Mouse (Mus musculus): ENCODE measurements around the gene Ibsp.
A peak's percentile ranks its signal among the peaks of the same experiment; 100 is the strongest.

The Ibsp gene

GRCm38 (mm10) chr5:104298994-104299393, at the start of gene Ibsp:
Gene Ibsp, plus strand, starts transcription at chr5:104299171.
- no peak for DNase-seq (ENCODE audit: low spot score)

GRCm38 (mm10) chr5:104251811-104252210, 47.2 kb upstream of the Ibsp start:
- no peak for DNase-seq (ENCODE audit: low spot score)

- no peak for DNase-seq (ENCODE audit: low spot score)
These were observed 42.4 kb upstream of the Ibsp start for GRCm38 (mm10) chr5:104256585-104256984.

GRCm38 (mm10) chr5:104261908-104262461, 37.0 kb upstream of the Ibsp start:
- DNase-seq (ENCODE audit: low spot score), result peak; percentile 4

GRCm38 (mm10) chr5:104263014-104263776, 35.8 kb upstream of the Ibsp start:
- no peak for DNase-seq (ENCODE audit: low spot score)

GRCm38 (mm10) chr5:104294201-104294600, 4.8 kb upstream of the Ibsp start:
- DNase-seq (ENCODE audit: low spot score), result no peak

GRCm38 (mm10) chr5:104314073-104314472, 15.1 kb downstream of the Ibsp start:
- no peak for DNase-seq (ENCODE audit: low spot score)

GRCm38 (mm10) chr5:104325029-104325428, 26.1 kb downstream of the Ibsp start, which contains the start of gene Mepe:
Gene Mepe, plus strand, starts transcription at chr5:104325329.
- no peak for DNase-seq (ENCODE audit: low spot score)

GRCm38 (mm10) chr5:104326884-104327283, 27.9 kb downstream of the Ibsp start:
- no peak for DNase-seq (ENCODE audit: low spot score)

GRCm38 (mm10) chr5:104327389-104327788, 28.4 kb downstream of the Ibsp start:
- DNase-seq (ENCODE audit: low spot score), result no peak

GRCm38 (mm10) chr5:104327876-104328275, 28.9 kb downstream of the Ibsp start:
- DNase-seq (ENCODE audit: low spot score), result no peak

- DNase-seq (ENCODE audit: low spot score), result no peak
These were observed 29.4 kb downstream of the Ibsp start for GRCm38 (mm10) chr5:104328317-104328850.

GRCm38 (mm10) chr5:104329381-104329780, 30.4 kb downstream of the Ibsp start:
- no peak for DNase-seq (ENCODE audit: low spot score)

- no peak for DNase-seq (ENCODE audit: low spot score)
These were observed 31.1 kb downstream of the Ibsp start for GRCm38 (mm10) chr5:104330088-104330487.

GRCm38 (mm10) chr5:104332296-104332695, 33.3 kb downstream of the Ibsp start:
- no peak for DNase-seq (ENCODE audit: low spot score)

- DNase-seq (ENCODE audit: low spot score), result peak; percentile 18
These were observed 34.3 kb downstream of the Ibsp start for GRCm38 (mm10) chr5:104333231-104333640.

GRCm38 (mm10) chr5:104333643-104334042, 34.7 kb downstream of the Ibsp start:
- no peak for DNase-seq (ENCODE audit: low spot score)

GRCm38 (mm10) chr5:104334516-104334915, 35.5 kb downstream of the Ibsp start:
- DNase-seq (ENCODE audit: low spot score), result no peak

- no peak for DNase-seq (ENCODE audit: low spot score)
These were observed 37.0 kb downstream of the Ibsp start for GRCm38 (mm10) chr5:104335962-104336361.

GRCm38 (mm10) chr5:104337491-104337890, 38.5 kb downstream of the Ibsp start:
- no peak for DNase-seq (ENCODE audit: low spot score)

- no peak for DNase-seq (ENCODE audit: low spot score)
These were observed 40.0 kb downstream of the Ibsp start for GRCm38 (mm10) chr5:104339009-104339408.

GRCm38 (mm10) chr5:104339706-104340512, 40.9 kb downstream of the Ibsp start:
- no peak for DNase-seq (ENCODE audit: low spot score)

- no peak for DNase-seq (ENCODE audit: low spot score)
These were observed 41.5 kb downstream of the Ibsp start for GRCm38 (mm10) chr5:104340513-104340829.

All from ovary, postnatal 36 days (tissue).